Mouse (Mus musculus) adrenal gland, postnatal 10 days (tissue): ENCODE results near the gene Limd2. TPM values are rescaled to one million over a fixed set of nuclear protein-coding genes. Genes with fewer than 3 reads are reported as not detected.

Experiments
- DNase-seq: peaks from one replicate; pipeline ENCODE4 v3.0.0; 2021; ENCODE audit warnings: mixed read lengths
- total RNA-seq, 2 experiments: library from RNA; stranded (reverse); gene quantifications; 2 replicates each; pipeline ENCODE4 v1.2.3; 2021

The Limd2 gene
- total RNA-seq, 2 experiments from 2014 or later: 40.4 to 43.1 TPM

GRCm38 (mm10) chr11:106125827-106126226 is 34.8 kb downstream of the Limd2 start:
- DNase-seq: no peak

GRCm38 (mm10) chr11:106124784-106125183 is 35.9 kb downstream of the Limd2 start:
- no peak for DNase-seq

- DNase-seq: peak; percentile 14
Measured at GRCm38 (mm10) chr11:106122736-106123135, 37.9 kb downstream of the Limd2 start.

GRCm38 (mm10) chr11:106122221-106122620 is 38.4 kb downstream of the Limd2 start:
- DNase-seq: no peak

GRCm38 (mm10) chr11:106111688-106112087 is 49.0 kb downstream of the Limd2 start:
- DNase-seq: no peak

Other genes starting within 250 kb of the Limd2 start
- 100 to 1,000 TPM; 123 to 140 TPM for gene Cyb561, start 207.5 kb downstream of the Limd2 start, total RNA-seq
- gene Ace, start 192.9 kb downstream of the Limd2 start, total RNA-seq: 10 to 100 TPM; 12.9 to 15.4 TPM
- gene Ace3, start 166.2 kb downstream of the Limd2 start, total RNA-seq: not detected
- under 1 TPM; 0.24 to 0.61 TPM for gene Kcnh6, start 152.7 kb downstream of the Limd2 start, total RNA-seq
- gene Dcaf7, start 124.0 kb downstream of the Limd2 start, total RNA-seq: 10 to 100 TPM; 54.3 to 56.1 TPM
- gene Taco1, start 94.8 kb downstream of the Limd2 start, total RNA-seq: 10 to 100 TPM; 40.8 to 52.4 TPM
- gene Map3k3, start 76.2 kb downstream of the Limd2 start, total RNA-seq: 10 to 100 TPM; 44.3 to 48.8 TPM
- not detected for gene Gm10840, start within 50 bp of the Limd2 start, total RNA-seq
- gene Strada, start 41.3 kb upstream of the Limd2 start, total RNA-seq: 10 to 100 TPM; 12.1 to 16.1 TPM
- gene Ccdc47, start 55.5 kb upstream of the Limd2 start, total RNA-seq: 10 to 100 TPM; 75.9 to 86.3 TPM
- gene Ddx42, start 56.1 kb upstream of the Limd2 start, total RNA-seq: 10 to 100 TPM; 49.0 to 54.0 TPM
- 10 to 100 TPM; 55.4 to 57.0 TPM for gene Ftsj3, start 95.2 kb upstream of the Limd2 start, total RNA-seq
- gene Psmc5, start 95.3 kb upstream of the Limd2 start, total RNA-seq: 100 to 1,000 TPM; 121 to 129 TPM
- 10 to 100 TPM; 77.9 to 83.2 TPM for gene Smarcd2, start 112.1 kb upstream of the Limd2 start, total RNA-seq
- under 1 TPM; 0.15 to 0.33 TPM for gene Tcam1, start 115.8 kb upstream of the Limd2 start, total RNA-seq
- not detected for gene Gh, start 141.0 kb upstream of the Limd2 start, total RNA-seq
- 10 to 100 TPM; 10.9 to 11.6 TPM for gene Cd79b, start 153.9 kb upstream of the Limd2 start, total RNA-seq
- gene Scn4a, start 192.4 kb upstream of the Limd2 start, total RNA-seq: 10 to 100 TPM in 1 of 2 experiments, 1 to 10 TPM in 1; 2.0 to 13.3 TPM
- gene Prr29, start 204.6 kb upstream of the Limd2 start, total RNA-seq: 1 to 10 TPM in 1 of 2 experiments, not detected in 1; 1.2 TPM
- gene Icam2, start 227.2 kb upstream of the Limd2 start, total RNA-seq: 10 to 100 TPM; 28.0 to 31.9 TPM